Mouse (Mus musculus) midbrain, embryonic 14.5 days (tissue): ENCODE measurements around the gene Ddx1. TPM values are rescaled to one million over a fixed set of nuclear protein-coding genes. Genes with fewer than 3 reads are reported as not detected.

Experiments used
- ATAC-seq: fragments of 200-750 bp; cut with Nextera tagmentation; 2 replicates; pipeline ENCODE4 v1.8.0; 2017; ENCODE audit warnings: moderate number of reproducible peaks, moderate library complexity; ENCODE audit not compliant: low FRiP score, low TSS enrichment
- DNase-seq: peaks from one replicate; pipeline ENCODE4 v3.0.0-alpha.2; 2015
- H3K27ac ChIP-seq: fragments of 300-500 bp; sonication (generic); replicated peaks from 2 replicates; pipeline ENCODE4 v1.5.1; 2014; ENCODE audit warnings: mild to moderate bottlenecking, low read depth, low read length, moderate library complexity
- H3K27me3 ChIP-seq: fragments of 300-500 bp; sonication (generic); 2 replicates; pipeline ENCODE4 v1.6.1; 2014; ENCODE audit warnings: low read length, control low read depth, mixed read lengths; ENCODE audit not compliant: control insufficient read depth, insufficient read depth
- H3K36me3 ChIP-seq: fragments of 300-500 bp; sonication (generic); 2 replicates; pipeline ENCODE4 v1.6.1; 2014; ENCODE audit warnings: low read length, control low read depth; ENCODE audit not compliant: control insufficient read depth, insufficient read depth
- H3K4me1 ChIP-seq: fragments of 300-500 bp; sonication (generic); 2 replicates; pipeline ENCODE4 v1.6.1; 2014; ENCODE audit warnings: mild to moderate bottlenecking, antibody characterized with exemption, low read length, control low read depth; ENCODE audit not compliant: control insufficient read depth, insufficient read depth
- H3K4me2 ChIP-seq: fragments of 300-500 bp; sonication (generic); 2 replicates; pipeline ENCODE4 v1.6.1; 2014; ENCODE audit warnings: mild to moderate bottlenecking, low read length, moderate library complexity
- H3K4me3 ChIP-seq: fragments of 300-500 bp; sonication (generic); replicated peaks from 2 replicates; pipeline ENCODE4 v1.5.1; 2014; ENCODE audit warnings: low read depth, low read length
- H3K9ac ChIP-seq: fragments of 300-500 bp; sonication (generic); replicated peaks from 2 replicates; pipeline ENCODE4 v1.6.1; 2014; ENCODE audit warnings: mild to moderate bottlenecking, low read length, moderate library complexity
- H3K9me3 ChIP-seq: fragments of 300-500 bp; sonication (generic); 2 replicates; pipeline ENCODE4 v1.6.1; 2016; ENCODE audit warnings: low read length, control low read depth, mixed read lengths; ENCODE audit not compliant: control insufficient read depth
- WGBS: fragments of 180-500 bp; shearing (Covaris S2); extraction: QIAGEN DNeasy Blood & Tissue Kit; methylation state at CpG from one replicate; pipeline ENCODE4 v1.1.7; 2014; 5-methylcytosine and 5-hydroxymethylcytosine counted together
- polyA plus RNA-seq: library from polyadenylated mRNA; unstranded; fragments of >200 nt; fragmentation: Nextera tagmentation; extraction: Ambion mirVana; gene quantifications from 2 replicates; pipeline ENCODE4 v1.2.1, GENCODE M21; 2014

Gene Ddx1
- polyA plus RNA-seq, 1 experiment from 2014 or later, result 157 TPM

DNA sequence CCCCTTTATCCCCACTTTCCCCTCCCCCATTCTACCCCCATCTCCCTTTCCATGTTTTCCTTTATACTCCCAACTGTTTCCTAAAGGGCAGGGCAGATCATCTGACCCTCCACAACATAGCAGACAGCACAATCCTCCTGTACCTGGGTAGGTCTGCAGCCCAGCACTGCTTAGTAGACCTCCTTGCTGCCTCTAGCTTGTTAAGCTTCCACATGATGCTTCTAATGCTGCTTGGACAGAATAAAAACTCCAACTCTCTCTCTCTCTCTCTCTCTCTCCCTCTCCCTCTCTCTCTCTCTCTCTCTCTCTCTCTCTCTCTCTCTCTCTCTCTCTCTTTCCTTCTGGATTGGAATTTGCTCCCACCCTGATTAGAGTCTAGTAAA, 68.7 kb downstream of the Ddx1 start:
- H3K4me2 ChIP-seq, result no peak overlapping the region
- H3K4me3 ChIP-seq, result no peak overlapping the region
- H3K9ac ChIP-seq, result no peak overlapping the region
- H3K9me3 ChIP-seq, result no peaks in the 10 kb centered on the region
- DNase-seq, result peak; percentile 21
- ATAC-seq, result no peak
- H3K27me3 ChIP-seq, result no peaks in the 10 kb centered on the region
- H3K36me3 ChIP-seq, result no peaks in the 10 kb centered on the region
- H3K27ac ChIP-seq, result no peak overlapping the region
- peaks cover 9% of the 10 kb centered on the region; the same call in 1 of the 2 replicates for H3K4me1 ChIP-seq

DNA sequence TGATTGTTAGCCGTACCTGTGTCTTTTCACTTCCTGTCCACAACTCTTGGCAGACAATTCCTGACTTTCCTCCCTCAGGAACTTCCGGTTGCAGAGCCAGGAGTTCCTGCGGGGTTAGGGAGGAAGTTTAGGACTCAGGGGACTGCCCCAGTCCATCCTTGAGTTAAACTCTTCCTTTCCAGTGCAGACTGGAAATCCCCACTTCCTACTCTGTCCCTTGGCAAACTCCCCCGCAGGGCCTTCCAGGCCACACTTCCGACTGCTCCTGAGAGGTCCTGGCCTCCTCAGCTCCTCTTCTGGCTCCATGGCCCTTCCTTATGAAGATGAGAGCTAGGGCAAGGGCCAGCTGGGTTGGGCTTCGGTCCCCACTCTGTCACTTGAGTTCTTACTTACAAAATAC, 71.4 kb downstream of the Ddx1 start:
- Histone ChIP-seq H3K36me3 (no peaks in the 10 kb centered on the region), H3K27ac (no peak overlapping the region), H3K27me3 (no peaks in the 10 kb centered on the region), H3K9ac (no peak overlapping the region), H3K4me1 (peaks cover 9% of the 10 kb centered on the region; the same call in 1 of the 2 replicates), H3K9me3 (no peaks in the 10 kb centered on the region), H3K4me2 (no peak overlapping the region), H3K4me3 (no peak overlapping the region)
- ATAC-seq (no peak), DNase-seq (no peak)
- 82% methylated on average over 6 of the region's 6 CpGs for WGBS

DNA sequence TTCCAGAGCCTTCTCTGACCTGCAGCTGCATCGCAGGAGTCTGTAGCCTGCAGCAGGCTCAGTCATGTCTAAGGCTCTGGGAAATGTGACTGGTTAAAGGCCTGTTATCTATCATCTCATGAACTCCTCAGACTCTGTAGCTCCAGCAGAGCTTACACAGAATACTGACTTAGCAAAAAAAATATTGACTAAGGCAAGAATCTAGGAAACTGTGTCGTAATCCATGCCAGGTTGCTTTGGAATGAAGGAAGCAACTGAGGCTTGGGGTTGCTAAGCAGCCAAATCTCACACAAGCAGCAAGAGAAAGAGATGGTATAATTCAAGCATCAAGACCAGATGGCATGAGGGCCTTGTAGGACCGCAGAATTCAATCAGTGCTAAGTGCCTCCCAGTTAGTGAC, 72.1 kb downstream of the Ddx1 start:
- DNase-seq, result no peak
- 85% methylated on average over 3 of the region's 3 CpGs for WGBS

GRCm38 (mm10) chr12:13176136-13176535, 72.9 kb downstream of the Ddx1 start:
- Histone ChIP-seq H3K27ac (no peak overlapping the region), H3K9me3 (no peaks in the 10 kb centered on the region), H3K4me1 (peaks cover 6% of the 10 kb centered on the region; the same call in 1 of the 2 replicates), H3K4me3 (no peak overlapping the region), H3K9ac (no peak overlapping the region; the same call in 1 of the 2 replicates), H3K36me3 (no peaks in the 10 kb centered on the region), H3K4me2 (no peak overlapping the region), H3K27me3 (no peaks in the 10 kb centered on the region)
- ATAC-seq, result no peak
- DNase-seq, result no peak
- 44% methylated on average over 2 of the region's 2 CpGs for WGBS

More for the DNA sequence above, 72.1 kb downstream of the Ddx1 start:
- peaks cover 9% of the 10 kb centered on the region; the same call in 1 of the 2 replicates for H3K4me1 ChIP-seq
- no peak overlapping the region for H3K4me3 ChIP-seq
- H3K36me3 ChIP-seq, result no peaks in the 10 kb centered on the region
- ATAC-seq, result no peak
- no peak overlapping the region for H3K27ac ChIP-seq
- H3K27me3 ChIP-seq, result no peaks in the 10 kb centered on the region
- H3K9me3 ChIP-seq, result no peaks in the 10 kb centered on the region
- no peak overlapping the region for H3K4me2 ChIP-seq
- H3K9ac ChIP-seq, result no peak overlapping the region

DNA sequence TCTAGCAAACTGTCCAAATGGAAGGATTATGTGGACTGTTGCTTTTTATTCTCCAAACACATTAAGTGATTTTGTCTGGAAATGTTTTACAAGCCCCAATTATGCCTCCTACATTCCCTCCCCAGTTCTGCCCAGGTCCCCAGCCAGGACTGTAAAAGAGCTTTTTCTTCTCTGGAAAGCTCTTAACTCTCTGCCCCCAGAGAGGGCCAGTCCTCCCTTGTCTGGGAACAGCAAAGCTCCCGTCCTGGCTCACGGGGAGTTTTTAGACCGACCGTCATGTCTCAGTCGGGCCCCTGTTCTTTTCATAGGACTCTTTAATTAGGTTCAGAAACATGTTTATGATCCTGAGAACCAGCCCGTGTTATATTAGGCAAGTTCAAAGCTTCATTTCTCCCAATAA, 75.0 kb downstream of the Ddx1 start:
- Histone ChIP-seq H3K9me3 (no peaks in the 10 kb centered on the region), H3K4me3 (no peak overlapping the region), H3K4me2 (no peak overlapping the region), H3K9ac (no peak overlapping the region), H3K4me1 (no peaks in the 10 kb centered on the region), H3K36me3 (no peaks in the 10 kb centered on the region), H3K27ac (no peak overlapping the region), H3K27me3 (no peaks in the 10 kb centered on the region)
- 75% methylated on average over 6 of the region's 6 CpGs for WGBS
- no peak for ATAC-seq
- DNase-seq, result no peak

- 52% methylated on average over 1 of the region's 1 CpGs for WGBS
- no peaks in the 10 kb centered on the region for H3K9me3 ChIP-seq
Measured at GRCm38 (mm10) chr12:13168073-13168472, 80.9 kb downstream of the Ddx1 start.

GRCm38 (mm10) chr12:13167116-13167515, 81.9 kb downstream of the Ddx1 start:
- Histone ChIP-seq H3K4me2 (no peak overlapping the region), H3K9ac (no peak overlapping the region), H3K27ac (no peak overlapping the region), H3K27me3 (no peaks in the 10 kb centered on the region), H3K4me3 (no peak overlapping the region), H3K9me3 (no peaks in the 10 kb centered on the region), H3K36me3 (no peaks in the 10 kb centered on the region), H3K4me1 (no peaks in the 10 kb centered on the region)
- DNase-seq, result no peak
- ATAC-seq, result no peak
- 84% methylated on average over 5 of the region's 5 CpGs for WGBS

More at GRCm38 (mm10) chr12:13168073-13168472, 80.9 kb downstream of the Ddx1 start:
- no peak overlapping the region for H3K4me3 ChIP-seq
- no peak overlapping the region for H3K9ac ChIP-seq
- no peak for ATAC-seq
- no peak overlapping the region for H3K27ac ChIP-seq
- no peak for DNase-seq
- H3K4me1 ChIP-seq, result no peaks in the 10 kb centered on the region
- no peaks in the 10 kb centered on the region for H3K27me3 ChIP-seq
- no peak overlapping the region for H3K4me2 ChIP-seq
- no peaks in the 10 kb centered on the region for H3K36me3 ChIP-seq

Other genes with a start within 250 kb of the Ddx1 start
- 18.3 and 23.1 TPM in 2 replicates for gene Nbas, start 19.9 kb upstream of the Ddx1 start, polyA plus RNA-seq